7 mouse cellular contexts compared by ENCODE assay signal in the genomic region with DNA sequence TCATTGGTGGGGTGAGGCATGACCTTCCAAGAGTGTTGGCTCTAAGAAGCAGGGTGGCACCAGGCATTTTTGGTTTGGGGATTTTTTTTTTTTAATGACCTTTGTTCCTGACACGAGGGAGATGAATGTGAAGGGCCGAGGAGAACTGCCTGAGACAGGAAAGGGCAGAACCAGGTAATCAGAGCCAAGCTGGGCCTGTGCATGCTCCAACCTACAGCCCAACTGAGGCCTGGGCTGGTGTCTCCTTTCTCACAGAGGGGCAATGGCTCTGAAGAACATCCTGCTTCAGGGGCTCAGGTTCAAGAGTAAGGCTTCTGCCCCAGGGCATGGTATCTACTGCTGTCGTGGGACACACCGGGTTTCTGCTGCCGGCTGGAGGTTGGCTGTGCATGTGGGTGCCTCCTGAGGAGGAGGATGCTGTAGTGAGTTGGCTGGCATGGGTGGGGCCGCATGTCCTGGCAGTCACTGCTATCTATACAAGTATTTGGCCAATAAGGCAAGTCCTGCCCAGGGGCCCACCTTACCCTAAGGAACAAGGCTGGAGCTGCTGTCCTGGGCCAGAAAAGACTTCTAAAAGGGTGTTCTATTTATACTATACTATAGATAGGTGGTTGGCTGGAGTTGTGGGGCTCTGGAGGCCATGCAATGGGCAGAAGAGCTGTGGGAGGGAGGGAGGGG. TPM values are rescaled to one million over a fixed set of nuclear protein-coding genes. Genes with fewer than 3 reads are reported as not detected.
A peak's percentile ranks its signal among the peaks of the same experiment; 100 is the strongest.
DNase-seq lines count a peak whose midpoint lies in the region; ATAC-seq and TF ChIP-seq lines count a peak whose summit lies in the region.

No protein-coding gene starts in this region.

- peak overlapping the region; percentile 99 for H3K27ac ChIP-seq in layer of hippocampus, adult 2 months
- no peak overlapping the region; the same call in 1 of the 2 replicates for H3K27ac ChIP-seq in embryonic facial prominence, embryonic 10.5 days (replicated peaks)
- H3K27ac ChIP-seq in hindbrain, postnatal 0 days, result peak overlapping the region; percentile 75
- no peak overlapping the region for H3K27ac ChIP-seq in neural tube, embryonic 13.5 days (replicated peaks)

- H3K4me1 ChIP-seq in embryonic facial prominence, embryonic 10.5 days, result peaks cover 53% of the 10 kb centered on the region
- H3K4me1 ChIP-seq in hindbrain, postnatal 0 days (ENCODE audit: insufficient read depth, low read length), result peaks cover 40% of the 10 kb centered on the region
- H3K4me1 ChIP-seq in neural tube, embryonic 13.5 days (replicated peaks), result peaks cover 77% of the 10 kb centered on the region

- peak overlapping the region; percentile 14; the same call in 1 of the 2 replicates for H3K4me3 ChIP-seq in layer of hippocampus, adult 2 months
- peak overlapping the region; percentile 86; the same call in 1 of the 2 replicates for H3K4me3 ChIP-seq in embryonic facial prominence, embryonic 10.5 days
- no peak overlapping the region for H3K4me3 ChIP-seq in hindbrain, postnatal 0 days (ENCODE audit: low read length)
- no peak overlapping the region for H3K4me3 ChIP-seq in neural tube, embryonic 13.5 days

- no peak overlapping the region for H3K4me2 ChIP-seq in hindbrain, postnatal 0 days (ENCODE audit: low read depth, low read length)
- peak overlapping the region; percentile 90; the same call in 1 of the 2 replicates for H3K4me2 ChIP-seq in neural tube, embryonic 13.5 days

- no peak for ATAC-seq in hindbrain, postnatal 0 days
- no peak for ATAC-seq in neural tube, embryonic 13.5 days (ENCODE audit: low read depth)
- ATAC-seq in megakaryocyte-erythroid progenitor cell, adult 5-6 weeks (replicated peaks; ENCODE audit: low FRiP score, low TSS enrichment, poor library complexity, severe bottlenecking), result no peak

- no peak for DNase-seq in layer of hippocampus, adult 2 months (ENCODE audit: low spot score in 2 of 2)
- no peak for DNase-seq in layer of hippocampus, adult 8-10 months (ENCODE audit: low spot score in 2 of 2)
- DNase-seq in embryonic facial prominence, embryonic 10.5 days (ENCODE audit: low spot score), result no peak
- no peak for DNase-seq in hindbrain, postnatal 0 days (ENCODE audit: low spot score)
- no peak for DNase-seq in adipocyte (ENCODE audit: low spot score)

- H3K36me3 ChIP-seq in embryonic facial prominence, embryonic 10.5 days (replicated peaks), result peaks cover 75% of the 10 kb centered on the region
- H3K36me3 ChIP-seq in hindbrain, postnatal 0 days (ENCODE audit: insufficient read depth, low read length), result peaks cover 19% of the 10 kb centered on the region; the same call in 1 of the 2 replicates
- peaks cover 48% of the 10 kb centered on the region for H3K36me3 ChIP-seq in neural tube, embryonic 13.5 days

- WGBS in embryonic facial prominence, embryonic 10.5 days, result 70% methylated on average over 6 of the region's 6 CpGs
- 56% methylated on average over 6 of the region's 6 CpGs for WGBS in hindbrain, postnatal 0 days
- WGBS in neural tube, embryonic 13.5 days, result 59% methylated on average over 6 of the region's 6 CpGs

- H3K27me3 ChIP-seq in embryonic facial prominence, embryonic 10.5 days (replicated peaks; ENCODE audit: low read depth, poor library complexity, severe bottlenecking), result no peaks in the 10 kb centered on the region
- H3K27me3 ChIP-seq in hindbrain, postnatal 0 days (ENCODE audit: insufficient read depth, low read length), result no peaks in the 10 kb centered on the region
- H3K27me3 ChIP-seq in neural tube, embryonic 13.5 days, result no peaks in the 10 kb centered on the region

- no peaks in the 10 kb centered on the region for H3K9me3 ChIP-seq in embryonic facial prominence, embryonic 10.5 days
- no peaks in the 10 kb centered on the region for H3K9me3 ChIP-seq in hindbrain, postnatal 0 days (ENCODE audit: low read length)
- no peaks in the 10 kb centered on the region for H3K9me3 ChIP-seq in neural tube, embryonic 13.5 days

- no peak for TF ChIP-seq CTCF in layer of hippocampus, adult 2 months (conservative IDR thresholded peaks at IDR 0.05)
- TF ChIP-seq CTCF in hindbrain, postnatal 0 days (IDR thresholded peaks at IDR 0.05; ENCODE audit: low read depth), result no peak

- no peak overlapping the region for H3K9ac ChIP-seq in hindbrain, postnatal 0 days (replicated peaks; ENCODE audit: low read length)
- peak overlapping the region; percentile 26; the same call in 1 of the 2 replicates for H3K9ac ChIP-seq in neural tube, embryonic 13.5 days

RNA-seq across cellular contexts. Expression of gene Pkm, which starts 5.3 kb away (rescaled TPM):
- total RNA-seq in layer of hippocampus, adult 2 months (2021), result 1,000 to 10,000 TPM; 1,301 to 1,421 TPM
- 1,000 to 10,000 TPM; 1,385 to 1,484 (median 1,437) TPM for total RNA-seq in layer of hippocampus, adult 8-10 months (2022)
- polyA plus RNA-seq in embryonic facial prominence, embryonic 10.5 days (2016; fragmentation: Nextera tagmentation; extraction: Ambion mirVana), result 2,716 and 3,081 TPM in 2 replicates
- 945 and 948 TPM in 2 replicates for total RNA-seq in hindbrain, postnatal 0 days (2014; rRNA removed)
- 864 and 883 TPM in 2 replicates for polyA plus RNA-seq in hindbrain, postnatal 0 days (2015; fragmentation: Nextera tagmentation; extraction: Ambion mirVana)
- polyA plus RNA-seq in neural tube, embryonic 13.5 days (2015; fragmentation: Nextera tagmentation; extraction: Ambion mirVana), result 1,094 and 1,196 TPM in 2 replicates
- total RNA-seq in megakaryocyte-erythroid progenitor cell, adult 5-6 weeks (2014; fragmentation: Nextera tagmentation), result 7.4 and 27.8 TPM in 2 replicates
- 29.6 and 62.7 TPM in 2 replicates for total RNA-seq in megakaryocyte-erythroid progenitor cell, adult 5-6 weeks (2017)

RNA-seq across cellular contexts. Expression of gene Gramd2, which starts 18.5 kb away (rescaled TPM):
- 1 to 10 TPM; 5.7 to 7.5 TPM for total RNA-seq in layer of hippocampus, adult 2 months (2021)
- total RNA-seq in layer of hippocampus, adult 8-10 months (2022), result 1 to 10 TPM; 6.5 to 9.7 (median 7.3) TPM
- 0.24 and 0.64 TPM in 2 replicates for polyA plus RNA-seq in embryonic facial prominence, embryonic 10.5 days (2016; fragmentation: Nextera tagmentation; extraction: Ambion mirVana)
- 5.0 and 11.2 TPM in 2 replicates for total RNA-seq in hindbrain, postnatal 0 days (2014; rRNA removed)
- polyA plus RNA-seq in hindbrain, postnatal 0 days (2015; fragmentation: Nextera tagmentation; extraction: Ambion mirVana), result 2.9 and 4.0 TPM in 2 replicates
- 1.3 and 1.9 TPM in 2 replicates for polyA plus RNA-seq in neural tube, embryonic 13.5 days (2015; fragmentation: Nextera tagmentation; extraction: Ambion mirVana)
- total RNA-seq in megakaryocyte-erythroid progenitor cell, adult 5-6 weeks (2014; fragmentation: Nextera tagmentation), result not detected in 2 replicates
- total RNA-seq in megakaryocyte-erythroid progenitor cell, adult 5-6 weeks (2017), result not detected in 2 replicates

RNA-seq across cellular contexts. Expression of gene Parp6, which starts 44.4 kb away (rescaled TPM):
- 100 to 1,000 TPM; 129 to 132 TPM for total RNA-seq in layer of hippocampus, adult 2 months (2021)
- total RNA-seq in layer of hippocampus, adult 8-10 months (2022), result 100 to 1,000 TPM; 118 to 145 (median 127) TPM
- polyA plus RNA-seq in embryonic facial prominence, embryonic 10.5 days (2016; fragmentation: Nextera tagmentation; extraction: Ambion mirVana), result 37.7 and 40.8 TPM in 2 replicates
- total RNA-seq in hindbrain, postnatal 0 days (2014; rRNA removed), result 123 and 129 TPM in 2 replicates
- polyA plus RNA-seq in hindbrain, postnatal 0 days (2015; fragmentation: Nextera tagmentation; extraction: Ambion mirVana), result 136 and 156 TPM in 2 replicates
- polyA plus RNA-seq in neural tube, embryonic 13.5 days (2015; fragmentation: Nextera tagmentation; extraction: Ambion mirVana), result 189 and 197 TPM in 2 replicates
- 27.1 and 39.6 TPM in 2 replicates for total RNA-seq in megakaryocyte-erythroid progenitor cell, adult 5-6 weeks (2014; fragmentation: Nextera tagmentation)
- 19.8 and 34.7 TPM in 2 replicates for total RNA-seq in megakaryocyte-erythroid progenitor cell, adult 5-6 weeks (2017)

Comparison
In these comparisons a context has a peak if more than half of its experiments do, and no peak if none do; other contexts are left out.
1. H3K27ac ChIP-seq: peak in layer of hippocampus, adult 2 months (single experiment) and hindbrain, postnatal 0 days (single experiment); none in embryonic facial prominence, embryonic 10.5 days (single experiment) and neural tube, embryonic 13.5 days (single experiment).
2. H3K4me3 ChIP-seq: peak in layer of hippocampus, adult 2 months (single experiment) and embryonic facial prominence, embryonic 10.5 days (single experiment); none in hindbrain, postnatal 0 days (single experiment) and neural tube, embryonic 13.5 days (single experiment).
3. RNA of gene Pkm, which starts 5.3 kb away (total RNA-seq): 1,385 to 1,484 TPM in layer of hippocampus, adult 8-10 months, 1,301 to 1,421 TPM in layer of hippocampus, adult 2 months and 945 to 948 TPM in hindbrain, postnatal 0 days; 7.4 to 62.7 TPM in megakaryocyte-erythroid progenitor cell, adult 5-6 weeks; every median in the first group is over 10 times any median in the second.